Mouse (Mus musculus) layer of hippocampus, adult 18-20 months (tissue): Measurements from ENCODE around the gene Slc39a10. TPM values are rescaled to one million over a fixed set of nuclear protein-coding genes. Genes with fewer than 3 reads are reported as not detected.
"Not testable (repeated sequence)": the region's sequence is repeated elsewhere in the genome, so short reads cannot be mapped to it uniquely, and the experiment has no call there.

ENCODE experiments used
- DNase-seq, 2 experiments: peaks; one replicate each; pipeline ENCODE4 v3.0.0; 2022; ENCODE audit warnings: low spot score in 2 of 2
- total RNA-seq, 2 experiments: library from RNA; stranded (reverse); gene quantifications; 2 replicates each; pipeline ENCODE4 v1.2.3; 2021

Gene Slc39a10
- total RNA-seq, 2 experiments from 2014 or later = 96.4 to 102 TPM

DNA sequence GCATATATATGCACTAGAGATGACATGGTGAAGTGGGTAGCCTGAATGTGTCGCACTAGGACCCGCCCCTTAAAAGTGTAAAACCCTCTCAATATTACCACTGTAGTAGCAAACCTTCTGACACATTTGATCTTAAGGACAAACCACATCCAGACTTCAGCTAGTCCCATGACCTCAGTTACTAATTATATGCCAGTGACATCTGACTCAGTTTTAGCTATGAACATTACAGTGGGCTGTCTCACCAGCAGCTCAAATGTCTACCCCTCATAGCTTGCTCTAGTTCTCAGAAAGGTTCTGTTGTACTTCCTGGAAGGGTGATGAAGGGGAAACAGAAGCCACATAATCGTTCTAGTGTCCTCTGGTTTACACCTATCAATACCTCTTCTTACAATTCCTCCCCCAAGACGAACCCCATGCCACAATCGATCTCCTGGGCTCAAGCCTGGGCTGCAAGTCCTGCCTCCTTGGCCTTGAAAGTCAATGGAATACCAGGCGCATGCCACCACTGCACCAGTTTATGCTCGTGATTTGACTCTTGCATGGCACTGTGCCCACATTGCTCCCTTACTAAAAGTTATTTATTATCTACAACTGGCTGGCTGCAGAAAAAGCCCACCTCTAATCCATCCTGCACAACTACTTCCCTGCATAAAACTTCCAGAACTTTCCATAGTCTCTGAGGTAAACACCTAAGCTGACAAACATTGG, 28.3 kb downstream of the Slc39a10 start:
- DNase-seq = no peak

DNA sequence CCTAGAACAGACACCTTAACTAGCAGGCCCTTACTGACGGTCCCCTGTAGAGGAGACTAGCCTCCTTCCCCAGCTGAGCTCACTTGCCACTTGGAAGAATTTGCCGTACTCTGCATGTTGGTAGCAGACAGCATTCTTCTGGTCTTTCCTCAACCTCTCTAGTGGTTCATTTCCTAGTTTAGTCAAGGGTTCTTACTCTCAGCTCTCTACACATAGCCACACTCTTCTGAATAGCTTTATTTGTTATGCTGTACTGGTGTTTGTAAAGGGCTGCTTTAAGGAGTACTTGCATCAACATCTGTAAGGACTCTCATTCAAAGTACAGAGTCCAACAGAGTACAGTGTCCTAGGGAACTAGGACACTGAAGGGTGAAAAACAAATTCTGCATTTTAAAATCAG, 29.2 kb downstream of the Slc39a10 start:
- no peak for DNase-seq

- no peak for DNase-seq
These were observed 32.6 kb downstream of the Slc39a10 start for GRCm38 (mm10) chr1:46860082-46860481.

DNA sequence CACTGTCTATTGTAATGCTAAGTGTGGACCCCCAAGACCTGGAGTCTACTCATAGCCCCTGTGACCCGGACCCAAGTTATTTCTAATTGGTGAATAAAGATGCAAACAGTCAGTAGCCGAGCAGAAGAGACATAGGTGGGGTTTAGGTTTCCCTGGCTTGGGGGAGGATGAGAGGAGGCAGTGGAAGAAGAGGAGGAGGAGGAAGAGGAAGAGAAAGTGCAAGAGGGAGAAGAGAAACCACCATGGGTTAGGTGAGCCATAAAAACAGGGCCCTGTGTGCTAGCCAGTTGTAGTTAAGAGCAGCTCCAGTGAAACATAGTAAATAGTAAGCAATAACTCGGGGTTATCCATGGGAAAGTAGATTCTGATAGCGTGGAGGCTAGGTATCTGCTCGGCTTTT, 34.1 kb downstream of the Slc39a10 start:
- no peak for DNase-seq

- DNase-seq = no peak
These were observed 36.2 kb downstream of the Slc39a10 start for GRCm38 (mm10) chr1:46856498-46856897.

GRCm38 (mm10) chr1:46854036-46854900, 38.4 kb downstream of the Slc39a10 start:
- DNase-seq = peak in 1 of 2 experiments; percentile 41

GRCm38 (mm10) chr1:46853317-46854035, 39.2 kb downstream of the Slc39a10 start:
- peak; percentile 97 to 99 for DNase-seq

DNA sequence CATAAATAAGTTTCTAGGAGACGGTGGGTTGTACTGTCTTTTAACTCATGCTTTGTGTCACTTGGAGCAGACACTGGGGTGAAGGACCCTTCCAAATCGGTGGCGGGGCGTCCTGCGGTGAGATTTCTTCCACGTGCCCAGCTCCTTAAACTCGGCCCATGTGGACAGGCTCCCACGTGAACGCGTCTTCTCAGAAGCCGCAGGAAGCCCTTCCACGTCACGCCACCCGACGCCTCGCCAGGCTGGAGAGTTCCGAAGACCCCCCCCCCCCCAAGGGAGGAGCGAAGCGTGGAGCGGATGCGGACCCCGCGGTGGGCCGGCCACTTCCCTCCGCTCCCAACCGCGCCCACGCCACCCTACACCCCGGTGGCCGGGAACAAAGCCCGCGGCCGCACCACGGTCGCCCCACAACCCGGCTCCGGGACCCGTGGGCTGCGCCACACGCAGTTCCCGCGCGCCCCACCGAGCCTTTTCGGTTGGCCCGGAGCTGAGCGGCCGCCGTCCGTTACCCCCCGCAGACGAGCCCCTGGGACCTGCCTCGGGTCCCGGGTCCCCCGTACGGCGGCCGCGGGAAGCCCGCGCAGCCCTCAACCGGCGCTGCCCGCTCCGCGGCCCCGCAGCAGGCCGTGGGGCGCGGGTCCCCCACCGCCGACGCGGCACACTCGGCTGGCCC, 39.9 kb downstream of the Slc39a10 start:
- DNase-seq = peak; percentile 46 to 52

DNA sequence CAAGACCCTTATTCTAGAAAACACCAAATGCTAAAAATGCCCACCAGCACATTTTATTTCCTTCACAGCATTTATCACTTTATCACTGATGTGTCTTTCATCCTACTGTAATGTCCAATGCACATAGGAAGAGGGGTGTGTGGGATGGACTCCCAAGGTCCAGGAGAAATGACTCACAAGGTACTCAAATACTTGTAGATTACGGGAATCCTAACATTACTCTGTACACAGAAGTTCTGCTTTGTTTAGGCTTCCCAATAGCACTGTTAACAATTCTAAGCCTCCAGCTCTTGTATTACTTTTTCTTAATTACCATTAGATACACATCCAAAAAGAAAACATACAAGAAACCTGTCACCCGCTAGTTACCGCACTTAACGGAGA, 40.4 kb downstream of the Slc39a10 start:
- no peak for DNase-seq

DNA sequence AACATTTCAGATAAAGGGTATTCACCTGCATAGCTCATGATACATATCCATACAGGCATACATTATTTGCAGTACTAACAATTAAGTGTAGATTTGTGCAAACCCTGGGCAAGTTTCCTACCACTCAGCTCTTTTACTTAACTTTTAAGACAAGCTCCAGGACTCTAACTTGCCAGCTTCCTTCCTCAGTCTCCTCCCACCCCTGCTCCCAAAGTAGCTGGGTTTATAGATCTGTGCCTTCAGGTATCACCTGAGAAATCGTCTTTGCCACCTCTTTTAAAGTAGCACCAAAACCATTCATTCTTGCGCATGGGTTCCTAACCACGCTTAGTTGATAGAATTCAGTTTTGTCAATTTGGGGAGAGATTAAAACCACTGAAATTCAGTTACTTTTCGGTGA, 41.1 kb downstream of the Slc39a10 start:
- DNase-seq = no peak

DNA sequence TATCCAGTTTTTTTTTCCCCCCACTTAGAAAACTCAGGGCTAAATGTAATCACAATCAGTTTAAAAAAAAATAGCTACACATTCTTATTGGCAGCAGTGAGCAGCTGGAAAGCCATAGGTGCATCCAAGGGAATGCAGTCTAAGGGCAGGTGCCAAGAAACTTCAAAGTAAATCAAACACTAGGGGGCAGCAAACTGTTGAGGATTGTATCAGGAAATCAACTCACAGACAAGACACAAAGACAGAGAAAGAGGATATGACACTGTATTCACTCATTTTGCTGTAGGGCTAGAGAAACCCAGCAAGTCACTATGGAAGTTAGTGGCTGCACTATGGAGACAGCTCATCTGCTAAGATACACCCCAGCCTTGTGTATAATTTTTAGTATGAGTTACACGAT, 42.9 kb downstream of the Slc39a10 start:
- DNase-seq = peak; percentile 47 to 91

GRCm38 (mm10) chr1:46845221-46845620, 47.4 kb downstream of the Slc39a10 start:
- DNase-seq = no peak

DNA sequence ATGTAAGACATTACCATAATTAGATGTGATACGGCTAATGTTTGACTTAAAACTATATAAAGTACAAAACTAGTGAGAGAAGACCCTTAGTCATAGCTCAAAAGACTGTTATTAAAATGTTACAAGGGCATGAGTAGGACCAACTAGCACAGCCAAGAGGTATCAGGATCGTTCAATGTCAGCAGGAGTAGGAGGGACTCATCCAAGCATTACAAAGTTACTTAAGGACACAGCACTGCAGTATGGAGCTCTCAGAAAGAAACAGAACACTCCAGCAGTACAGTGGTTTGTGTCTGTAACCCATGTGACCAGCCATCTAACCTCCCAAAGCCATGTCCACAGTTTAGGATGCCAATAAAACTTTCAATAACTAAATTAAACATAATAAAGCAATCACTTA, 48.4 kb downstream of the Slc39a10 start:
- DNase-seq = no peak

DNA sequence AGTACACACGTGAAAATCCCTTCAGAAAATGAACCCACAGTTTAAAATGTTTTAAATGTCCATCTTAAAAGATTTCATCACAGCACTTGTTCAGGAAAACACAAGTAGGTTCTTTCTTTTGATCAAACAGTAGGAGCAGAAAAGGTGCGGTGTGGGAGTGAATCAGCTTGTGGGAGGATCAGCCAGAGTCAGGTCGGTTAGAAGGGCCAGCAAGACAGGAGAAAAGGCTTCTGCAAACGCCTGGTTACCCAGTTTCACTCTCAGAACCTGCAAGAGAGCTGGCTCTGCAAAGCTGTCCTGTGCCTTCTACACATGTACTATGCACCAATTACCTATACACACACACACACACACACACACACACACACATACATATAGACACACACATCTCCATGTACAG, 49.2 kb downstream of the Slc39a10 start:
- DNase-seq = no peak

DNA sequence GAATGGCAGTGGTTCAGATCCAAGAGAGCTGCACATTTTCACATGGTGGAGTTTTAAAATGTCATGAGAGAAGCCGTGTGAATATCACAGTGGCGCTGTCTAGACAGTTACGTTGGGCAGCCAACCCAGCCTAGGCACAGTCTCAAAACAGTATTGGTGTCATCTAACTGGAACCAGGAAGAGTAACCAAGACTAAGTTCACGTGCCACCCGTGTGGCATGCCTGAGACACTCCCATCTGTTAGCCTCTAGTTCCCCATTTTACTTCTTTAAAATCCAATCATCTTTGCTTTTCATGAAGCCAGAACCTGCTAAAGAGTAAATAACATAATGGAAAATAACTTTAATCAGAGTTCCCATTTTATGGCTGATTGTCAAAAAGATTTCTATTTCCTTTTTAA, 60.7 kb downstream of the Slc39a10 start:
- no peak for DNase-seq

DNA sequence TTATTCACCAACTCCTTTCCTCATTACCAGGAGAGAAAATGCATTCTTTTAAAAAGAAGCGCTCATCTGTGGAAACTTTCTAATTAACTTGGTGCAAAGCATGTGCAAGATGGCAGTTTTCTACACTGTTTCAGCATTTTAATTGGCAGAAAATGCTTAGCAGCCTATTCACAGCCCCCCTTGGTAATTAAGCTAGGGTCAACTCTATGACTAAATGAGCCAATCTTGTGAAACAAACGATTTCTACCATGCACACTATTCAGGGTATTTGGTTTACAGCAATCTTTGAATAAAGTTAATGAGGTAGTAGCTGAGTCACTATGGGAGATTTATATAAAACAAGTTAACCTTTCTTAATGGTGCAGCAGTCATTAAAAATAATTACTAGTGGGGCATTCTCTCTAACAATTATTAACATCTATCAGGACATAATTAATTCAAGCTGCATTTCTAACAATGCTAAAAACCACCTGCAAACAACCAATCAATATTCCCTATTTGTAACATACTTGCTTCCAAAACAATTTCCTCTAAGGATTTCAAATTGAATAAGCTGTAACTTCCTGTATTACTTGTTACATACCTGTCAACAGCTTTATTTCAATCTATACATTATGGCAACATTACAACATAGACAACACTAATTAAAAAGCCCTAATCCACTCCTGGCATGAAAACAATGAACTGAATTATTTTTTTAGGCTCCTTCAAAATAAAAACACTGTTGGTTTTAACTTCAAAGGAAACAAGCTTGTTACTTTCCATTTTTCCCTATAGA, 62.4 kb downstream of the Slc39a10 start:
- no peak for DNase-seq

- DNase-seq = no peak
These were observed 70.2 kb downstream of the Slc39a10 start for GRCm38 (mm10) chr1:46822256-46822972.

DNA sequence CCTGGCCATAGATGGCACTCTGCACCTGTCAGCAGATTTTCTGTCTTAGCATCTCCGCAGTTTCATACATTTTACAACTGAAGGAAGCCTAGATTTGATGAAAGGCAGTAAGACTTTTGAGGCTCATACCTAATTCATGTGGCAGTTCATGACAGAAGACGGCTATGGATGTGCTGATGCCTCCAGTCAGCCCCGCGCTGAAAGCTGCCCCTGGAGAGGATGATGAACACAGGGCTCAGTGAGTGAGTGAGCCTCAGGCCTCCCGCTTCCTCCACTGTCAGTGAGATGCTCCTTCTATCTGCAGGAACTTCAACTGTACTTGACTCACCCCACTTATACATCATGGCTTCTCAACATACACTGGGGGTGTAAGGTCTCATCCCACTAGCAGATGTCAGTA, 74.7 kb downstream of the Slc39a10 start:
- DNase-seq = no peak

- DNase-seq = not testable (repeated sequence)
These were observed 84.0 kb downstream of the Slc39a10 start for GRCm38 (mm10) chr1:46808630-46809029.

DNA sequence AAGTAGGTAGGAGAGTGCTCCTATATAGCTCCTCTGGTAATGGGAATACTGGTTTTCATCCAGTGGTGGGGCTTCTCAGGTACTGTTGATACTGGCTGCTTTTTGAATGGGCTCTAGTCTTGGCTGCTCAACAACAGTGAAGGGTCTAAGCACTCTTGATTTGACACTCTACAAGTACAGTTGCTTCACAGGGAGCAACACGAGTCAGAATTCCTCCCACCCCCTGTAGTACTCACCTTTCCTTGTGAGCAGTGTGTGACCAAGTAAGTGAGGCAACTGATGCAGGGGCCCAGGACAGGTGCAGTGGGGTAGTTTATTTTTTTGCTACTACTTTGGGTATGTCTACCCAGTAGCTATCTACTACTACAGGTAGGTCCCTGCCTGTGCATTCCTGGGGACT, 87.6 kb downstream of the Slc39a10 start:
- no peak for DNase-seq
